Mouse (Mus musculus) lung, embryonic 15.5 days (tissue): ENCODE data around the gene Casz1. TPM values are rescaled to one million over a fixed set of nuclear protein-coding genes. Genes with fewer than 3 reads are reported as not detected.

Experiments used
- ATAC-seq: fragments of 200-750 bp; cut with Nextera tagmentation; 2 replicates; pipeline ENCODE4 v1.8.0; 2017; ENCODE audit warnings: moderate number of reproducible peaks, borderline replicate concordance; ENCODE audit not compliant: low FRiP score, low TSS enrichment; ENCODE audit errors: extremely low read depth
- H3K27ac ChIP-seq: fragments of 300-500 bp; sonication (generic); 2 replicates; pipeline ENCODE4 v1.5.1; 2015; ENCODE audit warnings: moderate library complexity, mild to moderate bottlenecking, inconsistent platforms
- H3K27me3 ChIP-seq: fragments of 300-500 bp; sonication (generic); 2 replicates; pipeline ENCODE4 v1.6.1; 2015; ENCODE audit warnings: inconsistent platforms
- H3K36me3 ChIP-seq: fragments of 300-500 bp; sonication (generic); 2 replicates; pipeline ENCODE4 v1.6.1; 2015; ENCODE audit warnings: inconsistent platforms
- H3K4me1 ChIP-seq: fragments of 300-500 bp; sonication (generic); 2 replicates; pipeline ENCODE4 v1.6.1; 2015; ENCODE audit warnings: inconsistent platforms
- H3K4me2 ChIP-seq: fragments of 300-500 bp; sonication (generic); 2 replicates; pipeline ENCODE4 v1.6.1; 2015; ENCODE audit warnings: inconsistent platforms, mild to moderate bottlenecking, moderate library complexity
- H3K4me3 ChIP-seq: fragments of 300-500 bp; sonication (generic); 2 replicates; pipeline ENCODE4 v1.5.1; 2015; ENCODE audit warnings: mild to moderate bottlenecking, inconsistent platforms
- H3K9ac ChIP-seq: fragments of 300-500 bp; sonication (generic); 2 replicates; pipeline ENCODE4 v1.6.1; 2015; ENCODE audit warnings: inconsistent platforms
- H3K9me3 ChIP-seq: fragments of 300-500 bp; sonication (generic); 2 replicates; pipeline ENCODE4 v1.6.1; 2016; ENCODE audit warnings: inconsistent platforms
- WGBS: fragments of 180-500 bp; shearing (Covaris S2); methylation state at CpG from one replicate; pipeline ENCODE4 v1.1.7; 2015; 5-methylcytosine and 5-hydroxymethylcytosine counted together
- polyA plus RNA-seq: library from polyadenylated mRNA; unstranded; fragments of >200 nt; fragmentation: Nextera tagmentation; extraction: Ambion mirVana; gene quantifications from 2 replicates; pipeline ENCODE4 v1.2.1, GENCODE M21; 2015

Gene Casz1
- polyA plus RNA-seq, 1 experiment from 2014 or later = 6.5 TPM

DNA sequence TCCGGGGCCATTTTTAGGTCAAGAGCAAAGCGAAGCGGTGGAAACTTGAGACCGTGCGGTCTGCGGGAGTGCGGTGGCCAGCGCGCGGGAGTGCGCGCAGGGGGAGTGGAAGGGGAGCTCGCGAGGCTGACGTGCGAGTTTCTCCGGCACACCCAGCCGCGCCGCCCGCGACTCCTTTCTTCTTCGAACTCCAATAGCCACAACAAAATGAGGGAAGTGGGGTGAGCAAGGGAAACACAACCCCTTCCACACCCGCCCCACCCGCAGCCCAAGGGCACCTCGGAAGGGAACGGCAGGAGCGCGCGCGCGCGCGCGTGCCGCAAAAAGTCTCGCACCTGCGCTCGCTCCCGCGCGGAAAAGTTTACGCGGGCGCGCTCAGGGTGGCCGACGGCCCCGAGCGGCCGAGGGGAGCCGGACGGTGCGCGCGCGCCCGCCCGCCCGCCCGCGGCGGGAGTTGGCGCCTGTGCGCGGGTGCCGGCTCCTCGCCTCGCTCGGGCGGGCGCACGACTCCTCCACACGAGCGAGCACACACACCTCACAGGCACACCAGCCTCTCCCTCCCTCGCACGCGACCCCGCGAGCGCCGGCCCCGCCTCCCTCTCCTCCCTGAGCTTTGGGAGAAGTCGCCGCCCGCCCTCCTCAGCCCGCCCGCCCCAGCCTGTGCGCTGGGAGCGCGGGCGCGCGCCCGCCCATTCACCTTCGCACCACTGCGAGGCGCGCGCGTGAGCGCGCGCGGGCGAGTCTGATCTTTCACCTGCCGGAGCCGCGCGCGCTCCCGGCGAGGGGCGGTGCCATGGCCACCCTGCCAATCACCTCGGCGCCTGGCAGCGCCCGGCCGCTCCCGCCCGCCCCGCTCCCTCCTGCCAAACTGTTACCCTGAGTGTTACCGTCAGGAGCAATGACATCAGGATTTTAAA, 96.3 kb downstream of the Casz1 start:
- peak overlapping the region; percentile 54 for H3K9ac ChIP-seq
- H3K4me1 ChIP-seq = peaks cover 5% of the 10 kb centered on the region; the same call in 1 of the 2 replicates
- H3K27ac ChIP-seq = peak overlapping the region; percentile 62
- H3K27me3 ChIP-seq = peaks cover 46% of the 10 kb centered on the region
- H3K4me3 ChIP-seq = peak overlapping the region; percentile 68
- no peaks in the 10 kb centered on the region for H3K36me3 ChIP-seq
- H3K4me2 ChIP-seq = peak overlapping the region; percentile 99
- H3K9me3 ChIP-seq = no peaks in the 10 kb centered on the region
- peak; percentile 84 for ATAC-seq
- under 1% methylated on average over 109 of the region's 123 CpGs for WGBS

DNA sequence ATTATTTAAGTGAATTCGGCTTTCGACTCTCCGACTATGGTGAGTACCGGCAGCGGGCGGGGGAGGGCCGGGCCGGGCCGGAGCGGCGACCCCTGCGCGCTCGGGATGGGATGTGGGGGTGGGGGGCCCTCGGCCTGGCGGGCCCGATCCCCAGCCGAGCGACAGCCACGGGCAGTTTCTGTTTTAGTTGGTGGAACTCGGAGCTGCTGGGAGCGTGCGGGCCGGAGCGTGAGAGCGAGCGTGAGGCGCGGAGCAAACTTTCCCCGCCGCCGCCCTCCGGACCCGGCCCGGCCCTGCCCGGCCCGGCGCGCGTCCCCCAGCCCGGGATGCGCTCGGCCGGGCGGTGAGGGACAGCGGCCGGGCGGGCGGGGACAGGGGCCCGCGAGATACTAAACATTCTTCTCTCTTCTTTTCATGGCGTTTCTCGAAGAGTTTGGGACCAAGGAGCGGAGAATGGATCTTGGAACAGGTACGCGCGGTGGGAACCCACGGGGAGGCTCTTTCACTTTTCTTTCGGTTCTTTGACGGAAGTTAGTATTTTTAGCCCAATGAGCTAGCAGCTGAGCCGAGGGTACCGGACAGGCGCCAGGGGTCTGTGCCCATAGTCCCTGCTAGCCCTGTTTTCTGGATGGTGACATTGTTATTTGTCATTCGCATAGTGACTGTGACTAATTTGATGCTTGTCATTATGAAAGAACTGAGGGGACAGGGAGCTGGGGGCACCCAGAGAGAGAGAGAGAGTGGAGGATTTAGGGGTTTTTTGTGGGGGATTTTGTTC, 97.2 kb downstream of the Casz1 start:
- WGBS = 1% methylated on average over 63 of the region's 64 CpGs
- Histone ChIP-seq H3K9me3 (no peaks in the 10 kb centered on the region), H3K4me3 (peak overlapping the region; percentile 68), H3K9ac (peak overlapping the region; percentile 54), H3K36me3 (no peaks in the 10 kb centered on the region), H3K4me1 (peaks cover 5% of the 10 kb centered on the region; the same call in 1 of the 2 replicates), H3K27me3 (peaks cover 45% of the 10 kb centered on the region), H3K27ac (peak overlapping the region; percentile 42; the same call in 1 of the 2 replicates), H3K4me2 (peak overlapping the region; percentile 99)
- 0 out of 2 replicates have a peak, but pooled peaks have one; percentile 32 for ATAC-seq

DNA sequence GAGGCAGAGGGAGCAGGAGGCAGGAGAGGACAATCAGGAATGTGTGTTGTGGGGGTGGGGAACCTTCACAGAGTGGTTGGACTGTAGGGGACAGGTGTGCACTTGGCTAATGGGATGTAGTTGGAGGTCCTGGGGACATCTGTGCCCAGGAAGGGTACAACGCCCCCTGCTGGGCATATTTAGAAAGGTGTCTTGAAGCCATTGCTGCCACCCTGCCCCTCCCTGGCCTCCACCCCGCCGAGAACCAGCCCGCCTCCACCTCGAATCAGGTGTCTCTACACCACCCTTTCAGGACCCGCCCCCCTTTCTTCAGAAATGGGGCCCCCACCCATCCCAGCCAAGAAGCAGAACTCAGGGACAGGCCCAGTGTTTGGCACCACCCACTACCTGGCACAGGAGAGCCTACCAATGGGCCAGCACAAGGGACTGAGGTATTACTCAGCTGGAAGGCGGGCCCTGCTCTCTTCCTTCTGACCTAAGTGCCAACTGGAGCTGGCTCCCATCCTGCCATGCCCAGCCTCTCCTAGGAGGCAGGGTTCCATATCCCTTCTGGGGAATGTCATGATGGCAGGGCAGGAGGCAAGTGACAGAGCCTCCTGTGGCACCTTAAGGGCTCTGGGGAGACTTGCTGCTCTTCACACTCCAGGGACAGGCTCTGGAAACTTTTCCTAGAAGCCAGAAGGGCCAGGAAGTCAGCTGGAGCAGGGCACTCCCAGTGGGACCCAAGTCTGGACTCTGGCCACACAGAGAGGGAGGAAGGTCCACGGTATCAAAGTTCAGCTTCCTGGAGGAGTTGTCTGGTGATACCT, 98.9 kb downstream of the Casz1 start:
- no peak for ATAC-seq
- H3K4me2 ChIP-seq = no peak overlapping the region
- no peaks in the 10 kb centered on the region for H3K36me3 ChIP-seq
- H3K9me3 ChIP-seq = no peaks in the 10 kb centered on the region
- H3K27ac ChIP-seq = no peak overlapping the region
- peaks cover 39% of the 10 kb centered on the region for H3K27me3 ChIP-seq
- 31% methylated on average over 8 of the region's 8 CpGs for WGBS
- H3K9ac ChIP-seq = no peak overlapping the region
- H3K4me3 ChIP-seq = no peak overlapping the region
- H3K4me1 ChIP-seq = peaks cover 12% of the 10 kb centered on the region; the same call in 1 of the 2 replicates

DNA sequence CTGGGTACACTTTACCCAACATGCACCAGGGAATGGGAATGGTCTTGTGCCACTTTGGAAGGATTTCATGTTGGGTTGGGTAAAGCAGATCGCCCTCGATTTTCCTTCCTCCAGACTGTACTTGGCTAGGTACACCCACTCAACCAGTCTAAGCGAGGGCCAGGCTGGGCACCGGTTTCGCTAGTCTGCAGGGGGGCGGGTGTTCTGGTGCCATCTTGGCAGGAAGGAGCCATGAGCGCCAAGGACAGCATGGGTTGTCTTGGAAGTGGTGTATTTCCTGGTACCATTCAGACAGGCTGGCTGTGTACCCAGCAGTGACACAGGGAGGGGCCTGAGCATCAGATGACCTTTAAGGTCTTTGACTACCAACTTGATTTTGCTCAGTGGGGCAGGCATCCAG, 101.1 kb downstream of the Casz1 start:
- peaks cover 24% of the 10 kb centered on the region for H3K4me1 ChIP-seq
- H3K27me3 ChIP-seq = peaks cover 24% of the 10 kb centered on the region
- WGBS = 92% methylated on average over 7 of the region's 7 CpGs
- no peaks in the 10 kb centered on the region for H3K36me3 ChIP-seq
- no peak for ATAC-seq
- no peak overlapping the region for H3K9ac ChIP-seq
- H3K27ac ChIP-seq = no peak overlapping the region
- H3K9me3 ChIP-seq = no peaks in the 10 kb centered on the region
- no peak overlapping the region for H3K4me3 ChIP-seq
- H3K4me2 ChIP-seq = no peak overlapping the region

DNA sequence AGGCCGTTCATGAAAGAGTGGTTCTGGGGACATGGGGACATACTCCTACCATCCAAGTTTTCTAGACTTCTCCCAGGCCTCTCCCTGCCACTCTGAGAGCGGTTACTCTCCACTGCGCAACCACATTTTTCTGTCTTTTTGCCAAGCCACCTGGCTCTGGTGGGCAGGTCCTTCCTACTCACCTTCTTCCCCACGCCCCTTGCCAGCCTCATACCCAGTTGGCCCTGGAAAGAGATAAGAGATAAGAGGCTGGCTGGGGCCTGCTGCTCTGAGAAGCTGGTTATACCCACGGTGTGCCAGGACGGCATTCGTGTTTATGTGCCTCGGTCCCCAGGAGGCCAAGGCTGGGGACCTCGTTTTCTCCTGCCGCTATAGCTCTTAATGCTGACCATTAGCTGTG, 102.6 kb downstream of the Casz1 start:
- Histone ChIP-seq H3K27me3 (peaks cover 10% of the 10 kb centered on the region), H3K27ac (no peak overlapping the region), H3K4me2 (no peak overlapping the region), H3K9me3 (no peaks in the 10 kb centered on the region), H3K36me3 (no peaks in the 10 kb centered on the region), H3K9ac (no peak overlapping the region), H3K4me3 (no peak overlapping the region), H3K4me1 (peaks cover 32% of the 10 kb centered on the region)
- ATAC-seq = no peak
- 76% methylated on average over 10 of the region's 10 CpGs for WGBS

DNA sequence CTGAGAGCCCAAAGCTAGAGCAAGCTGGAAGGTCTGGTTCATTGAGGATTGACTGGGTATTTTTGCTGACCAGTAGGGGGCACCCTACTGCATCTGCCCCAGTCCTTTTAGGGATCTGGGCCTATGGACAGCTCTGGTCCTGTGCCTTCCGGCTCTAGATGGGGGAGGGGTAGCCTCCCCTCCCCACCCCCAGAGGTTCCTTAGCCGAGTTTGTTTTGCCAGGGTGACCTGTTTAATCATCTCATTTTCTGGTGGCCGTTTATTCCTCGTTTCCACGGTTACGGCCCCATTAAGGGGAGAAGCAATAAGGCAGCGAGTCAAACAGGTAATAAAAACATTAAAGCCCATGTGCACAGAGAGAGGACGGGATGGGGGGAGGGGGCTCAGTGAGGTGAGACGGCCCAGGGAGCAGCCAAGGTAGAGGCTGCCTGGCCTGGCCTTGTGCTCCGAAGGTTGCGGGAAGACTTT, 104.0 kb downstream of the Casz1 start:
- H3K4me2 ChIP-seq = no peak overlapping the region
- H3K4me3 ChIP-seq = no peak overlapping the region
- H3K27me3 ChIP-seq = no peaks in the 10 kb centered on the region
- no peaks in the 10 kb centered on the region for H3K9me3 ChIP-seq
- 41% methylated on average over 11 of the region's 11 CpGs for WGBS
- no peak overlapping the region for H3K9ac ChIP-seq
- ATAC-seq = no peak
- peak overlapping the region; percentile 32; the same call in 1 of the 2 replicates for H3K27ac ChIP-seq
- no peaks in the 10 kb centered on the region for H3K36me3 ChIP-seq
- H3K4me1 ChIP-seq = peaks cover 31% of the 10 kb centered on the region

DNA sequence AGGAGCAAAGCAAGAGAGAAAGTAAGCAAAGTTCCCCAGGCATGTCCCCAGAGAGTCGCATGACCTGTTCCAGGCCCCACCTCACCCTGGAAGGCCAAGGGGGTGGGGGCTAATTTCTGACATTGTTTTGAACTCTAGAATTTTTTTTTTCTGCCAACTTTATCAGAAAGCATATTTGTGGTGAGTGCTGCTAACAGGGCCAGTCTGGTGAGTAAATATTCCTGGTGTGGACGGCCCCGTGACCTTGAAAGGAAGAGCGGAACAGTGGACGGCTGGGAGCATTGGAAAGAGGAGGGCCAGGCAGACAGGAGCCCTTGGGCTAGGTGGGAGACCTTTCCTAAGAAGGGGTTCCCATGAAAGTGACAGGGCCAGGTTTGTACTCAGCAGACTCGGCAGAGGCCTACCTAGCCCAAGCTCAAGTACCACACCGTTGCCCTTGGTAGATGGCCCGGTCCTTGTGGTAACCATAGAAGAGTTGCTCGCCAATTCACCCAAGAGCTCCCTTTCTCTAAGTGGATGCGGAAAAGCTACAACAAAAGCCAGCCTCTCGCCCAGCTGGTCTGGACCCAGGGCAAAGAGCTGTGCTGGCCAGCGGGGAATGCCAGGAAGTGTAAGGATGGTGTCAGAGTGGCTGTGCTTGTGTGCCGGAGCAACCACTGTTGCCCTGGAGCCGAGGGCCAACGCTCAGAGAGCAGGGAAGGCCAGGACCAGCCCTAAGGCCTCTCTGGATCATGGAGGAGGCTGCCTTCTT, 104.7 kb downstream of the Casz1 start:
- H3K36me3 ChIP-seq = no peaks in the 10 kb centered on the region
- no peak overlapping the region for H3K4me3 ChIP-seq
- no peak for ATAC-seq
- H3K4me2 ChIP-seq = no peak overlapping the region
- H3K4me1 ChIP-seq = peaks cover 29% of the 10 kb centered on the region
- WGBS = 71% methylated on average over 15 of the region's 15 CpGs
- no peak overlapping the region for H3K9ac ChIP-seq
- H3K9me3 ChIP-seq = no peaks in the 10 kb centered on the region
- H3K27ac ChIP-seq = peak overlapping the region; percentile 50
- no peaks in the 10 kb centered on the region for H3K27me3 ChIP-seq

DNA sequence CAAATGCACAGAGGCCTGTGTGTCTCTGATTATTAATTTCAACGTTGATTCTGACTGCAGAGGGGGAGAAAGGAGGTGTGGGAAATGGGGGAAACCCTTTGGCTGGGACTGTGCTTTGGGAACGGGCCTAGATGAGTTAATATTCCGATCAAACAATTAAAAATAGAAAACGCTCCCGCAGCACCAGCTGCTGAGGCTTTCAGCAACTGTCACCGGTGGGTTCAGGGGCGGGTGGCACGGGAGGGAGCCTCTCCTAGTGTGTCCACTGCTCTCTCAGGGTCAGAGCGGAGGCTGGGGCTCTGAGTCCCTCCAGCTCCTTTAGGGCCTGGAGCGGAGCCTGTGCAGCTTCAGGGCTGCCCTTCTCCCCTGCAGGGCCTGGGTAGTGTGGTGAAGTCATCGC, 105.3 kb downstream of the Casz1 start:
- Histone ChIP-seq H3K9me3 (no peaks in the 10 kb centered on the region), H3K4me3 (no peak overlapping the region), H3K27ac (no peak overlapping the region; the same call in 1 of the 2 replicates), H3K4me1 (peaks cover 33% of the 10 kb centered on the region), H3K9ac (no peak overlapping the region), H3K4me2 (no peak overlapping the region), H3K36me3 (no peaks in the 10 kb centered on the region), H3K27me3 (no peaks in the 10 kb centered on the region)
- no peak for ATAC-seq
- 76% methylated on average over 11 of the region's 11 CpGs for WGBS

DNA sequence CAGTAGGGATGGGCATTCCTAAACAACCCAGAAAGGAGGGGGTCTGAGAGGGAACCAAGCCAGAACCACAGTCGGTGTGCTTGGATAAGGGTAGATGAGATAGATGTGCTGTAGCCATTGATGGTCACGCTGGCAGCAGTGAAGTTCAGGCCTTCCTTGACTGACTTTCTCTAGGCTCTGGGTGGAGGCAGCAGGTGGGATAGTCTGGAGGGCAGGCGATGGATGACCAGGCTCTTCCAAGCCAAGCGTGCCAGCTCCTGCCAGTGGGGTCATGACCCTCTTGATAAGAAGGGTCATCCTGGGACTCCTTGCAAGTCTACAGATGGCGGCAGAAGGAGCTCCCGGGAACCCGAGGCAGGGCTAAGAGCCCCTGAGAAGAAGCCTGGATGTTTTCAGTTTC, 107.9 kb downstream of the Casz1 start:
- H3K27ac ChIP-seq = no peak overlapping the region

DNA sequence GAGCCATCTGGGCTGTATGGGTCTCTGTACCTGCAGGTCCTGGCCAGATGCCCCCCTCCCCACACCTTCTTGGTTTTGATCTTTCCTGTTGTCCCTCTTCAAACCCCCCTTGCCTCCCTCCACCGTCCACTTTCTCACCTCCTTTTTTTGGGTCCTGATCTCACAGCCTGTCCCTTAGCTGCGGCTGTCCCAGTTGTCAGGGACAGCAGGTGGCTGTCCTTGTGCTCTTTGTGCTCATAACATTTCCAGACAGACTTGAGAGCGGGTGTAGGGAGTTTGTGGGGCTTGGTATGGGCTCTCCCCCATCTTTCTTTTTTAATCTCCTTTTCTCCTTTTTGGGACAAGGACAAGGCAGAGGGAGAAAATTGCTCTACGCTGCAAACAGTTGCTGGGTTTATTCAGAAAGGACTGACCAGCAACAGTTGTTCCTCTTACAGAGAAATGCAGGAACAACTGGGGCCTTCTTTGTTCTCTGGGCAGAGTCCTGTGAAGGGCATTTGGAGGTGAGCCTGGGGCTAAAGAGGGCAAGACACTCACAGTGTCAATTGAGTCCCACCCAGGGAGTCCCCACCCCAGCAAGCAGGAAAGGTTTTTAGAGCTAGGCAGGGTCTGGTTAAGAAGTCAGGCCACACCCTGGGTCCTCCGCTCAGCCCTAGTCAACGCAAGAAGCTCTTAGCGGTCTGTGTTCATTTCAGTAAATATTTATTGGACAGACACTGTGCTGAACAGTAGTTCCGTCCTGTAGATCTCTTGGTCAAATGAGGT, 108.8 kb downstream of the Casz1 start:
- Histone ChIP-seq H3K27me3 (no peaks in the 10 kb centered on the region), H3K9ac (no peak overlapping the region), H3K4me3 (no peak overlapping the region), H3K27ac (no peak overlapping the region), H3K4me1 (peaks cover 35% of the 10 kb centered on the region), H3K36me3 (no peaks in the 10 kb centered on the region), H3K4me2 (no peak overlapping the region), H3K9me3 (no peaks in the 10 kb centered on the region)
- no peak for ATAC-seq
- WGBS = 53% methylated on average over 8 of the region's 8 CpGs

More for the DNA sequence above, 107.9 kb downstream of the Casz1 start:
- WGBS = 40% methylated on average over 7 of the region's 7 CpGs
- Histone ChIP-seq H3K27me3 (no peaks in the 10 kb centered on the region), H3K4me3 (no peak overlapping the region), H3K4me1 (peaks cover 36% of the 10 kb centered on the region), H3K36me3 (no peaks in the 10 kb centered on the region), H3K4me2 (no peak overlapping the region), H3K9me3 (no peaks in the 10 kb centered on the region), H3K9ac (no peak overlapping the region)
- no peak for ATAC-seq
